Mouse (Mus musculus): ENCODE results near the gene 4930556J24Rik. TPM values are rescaled to one million over a fixed set of nuclear protein-coding genes. Genes with fewer than 3 reads are reported as not detected.

Gene 4930556J24Rik
- total RNA-seq, 1 experiment, result 0.76 TPM

GRCm38 (mm10) chr11:3893970-3894369, 82.6 kb downstream of the 4930556J24Rik start:
- no peak overlapping the region for H3K27ac ChIP-seq (ENCODE audit: insufficient read depth, low read depth, low read length, poor library complexity, severe bottlenecking)
- peak overlapping the region in 1 of 2 experiments; percentile 79; a peak in 2 of 4 replicates for H3K4me3 ChIP-seq (ENCODE audit: insufficient read depth in 1 of 2, low read depth in 1 of 2, low read length in 2 of 2, poor library complexity in 1 of 2, severe bottlenecking in 1 of 2)
- no peak for DNase-seq (ENCODE audit: low read depth, low spot score)
- H3K9me3 ChIP-seq (ENCODE audit: control insufficient read depth, insufficient read depth, low read depth, low read length), result no peaks in the 10 kb centered on the region
- no peaks in the 10 kb centered on the region for H3K4me1 ChIP-seq (ENCODE audit: control insufficient read depth in 2 of 2, insufficient read depth in 2 of 2, low read length in 2 of 2, poor library complexity in 1 of 2)
- in situ Hi-C loops (cut with MboI; ENCODE audit: low sequenced_read_pairs in 2 of 2, unreplicated experiment in 2 of 2), result no loop called here
- TF ChIP-seq ZC3H11A (IDR thresholded peaks at IDR 0.05; ENCODE audit: borderline replicate concordance, low read depth, low read length) (no peak), MAFK (IDR thresholded peaks at IDR 0.05; ENCODE audit: insufficient read depth, low read depth, low read length) (no peak), HCFC1 (IDR thresholded peaks at IDR 0.05; ENCODE audit: borderline replicate concordance, insufficient read depth, low read length) (no peak), CHD2 (IDR thresholded peaks at IDR 0.05; ENCODE audit: low read depth, low read length) (no peak), ZNF384 (IDR thresholded peaks at IDR 0.05; ENCODE audit: low read depth, low read length) (no peak)
- peaks cover 3% of the 10 kb centered on the region; the same call in 1 of the 2 replicates for H3K36me3 ChIP-seq (ENCODE audit: control insufficient read depth, insufficient read depth, low read length, poor library complexity, severe bottlenecking)
- no peak overlapping the region for H3K9ac ChIP-seq (ENCODE audit: insufficient read depth, low read depth, low read length, poor library complexity, severe bottlenecking)

Other genes starting within 250 kb of the 4930556J24Rik start
- gene Osbp2, start 112.9 kb downstream of the 4930556J24Rik start, total RNA-seq (2012; rRNA removed), result 0.27 and 0.37 TPM in 2 replicates
- 0.21 and 0.22 TPM in 2 replicates for gene 4921536K21Rik, start 81.7 kb downstream of the 4930556J24Rik start, total RNA-seq (2012; rRNA removed)
- 1.3 and 1.4 TPM in 2 replicates for gene Dusp18, start 81.5 kb downstream of the 4930556J24Rik start, total RNA-seq (2012; rRNA removed)
- gene Slc35e4, start 62.1 kb downstream of the 4930556J24Rik start, total RNA-seq (2012; rRNA removed), result 13.9 and 18.2 TPM in 2 replicates
- 32.4 and 44.3 TPM in 2 replicates for gene Tcn2, start 44.6 kb downstream of the 4930556J24Rik start, total RNA-seq (2012; rRNA removed)
- 128 and 143 TPM in 2 replicates for gene Pes1, start 12.8 kb downstream of the 4930556J24Rik start, total RNA-seq (2012; rRNA removed)
- 4.0 and 4.9 TPM in 2 replicates for gene Gal3st1, start 6.9 kb upstream of the 4930556J24Rik start, total RNA-seq (2012; rRNA removed)
- 0.94 and 2.3 TPM in 2 replicates for gene Sec14l4, start 54.7 kb upstream of the 4930556J24Rik start, total RNA-seq (2012; rRNA removed)
- 0.22 and 0.26 TPM in 2 replicates for gene Sec14l3, start 88.1 kb upstream of the 4930556J24Rik start, total RNA-seq (2012; rRNA removed)
- 12.7 and 20.5 TPM in 2 replicates for gene Mtfp1, start 118.7 kb upstream of the 4930556J24Rik start, total RNA-seq (2012; rRNA removed)
- 7.9 and 9.0 TPM in 2 replicates for gene Sec14l2, start 146.6 kb upstream of the 4930556J24Rik start, total RNA-seq (2012; rRNA removed)
- gene Rnf215, start 158.4 kb upstream of the 4930556J24Rik start, total RNA-seq (2012; rRNA removed), result 19.5 and 28.8 TPM in 2 replicates
- gene Ccdc157, start 183.5 kb upstream of the 4930556J24Rik start, total RNA-seq (2012; rRNA removed), result 4.3 and 5.8 TPM in 2 replicates
- 49.1 and 57.4 TPM in 2 replicates for gene Sf3a1, start 183.6 kb upstream of the 4930556J24Rik start, total RNA-seq (2012; rRNA removed)
- 40.9 and 45.7 TPM in 2 replicates for gene Tbc1d10a, start 210.0 kb upstream of the 4930556J24Rik start, total RNA-seq (2012; rRNA removed)
- gene Castor1, start 241.4 kb upstream of the 4930556J24Rik start, total RNA-seq (2012; rRNA removed), result 45.5 and 72.0 TPM in 2 replicates

Data from ES-E14 (cell line).